Mouse (Mus musculus): Measurements from ENCODE around the gene Grik4.
"Not testable (repeated sequence)": the region's sequence is repeated elsewhere in the genome, so short reads cannot be mapped to it uniquely, and the experiment has no call there.

Grik4 gene

GRCm38 (mm10) chr9:42943781-42944535 lies at the start of gene Grik4:
Gene Grik4, minus strand, starts transcription at chr9:42944493.
- peak; percentile 64; the same call in 1 of the 2 replicates for ATAC-seq (ENCODE audit: insufficient number of reproducible peaks, low FRiP score, low TSS enrichment)

- no peak for ATAC-seq (ENCODE audit: insufficient number of reproducible peaks, low FRiP score, low TSS enrichment)
Measured at GRCm38 (mm10) chr9:42993659-42994058, 49.4 kb upstream of the Grik4 start.

GRCm38 (mm10) chr9:42987988-42988387 lies 43.7 kb upstream of the Grik4 start:
- no peak for ATAC-seq (ENCODE audit: insufficient number of reproducible peaks, low FRiP score, low TSS enrichment)

DNA sequence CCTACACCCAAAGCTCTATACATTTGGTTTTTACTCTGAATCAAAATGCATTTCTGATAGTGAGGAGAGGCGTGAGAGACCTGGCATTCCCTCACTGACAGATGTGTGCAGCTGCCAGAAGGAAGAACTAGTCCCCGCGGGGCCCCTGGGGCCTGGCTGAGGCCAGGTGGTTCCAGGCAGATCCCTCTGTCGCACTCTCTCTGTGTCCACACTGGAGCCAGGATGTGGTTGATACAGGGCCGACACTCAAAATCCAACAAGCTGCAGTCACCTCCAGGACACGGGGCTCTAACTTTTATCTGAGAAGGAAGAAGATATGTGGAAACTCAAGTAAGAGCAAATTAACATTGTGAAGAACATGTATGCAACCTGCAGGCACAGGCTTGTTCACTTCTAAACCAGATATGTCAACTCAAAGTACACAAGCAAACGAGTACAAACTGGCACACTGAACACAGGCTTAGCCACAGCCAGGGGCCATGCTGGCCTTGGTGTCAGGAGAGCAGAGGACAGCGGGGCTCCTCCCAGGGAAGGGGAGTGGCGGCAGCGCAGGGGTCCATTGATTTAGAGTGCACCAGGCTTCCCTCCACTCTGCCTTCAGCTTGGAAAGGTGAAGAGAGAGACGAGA lies 24.7 kb upstream of the Grik4 start:
- ATAC-seq (ENCODE audit: insufficient number of reproducible peaks, low FRiP score, low TSS enrichment): no peak

- no peak for ATAC-seq (ENCODE audit: insufficient number of reproducible peaks, low FRiP score, low TSS enrichment)
Measured at GRCm38 (mm10) chr9:42967731-42968130, 23.4 kb upstream of the Grik4 start.

- ATAC-seq (ENCODE audit: insufficient number of reproducible peaks, low FRiP score, low TSS enrichment): not testable (repeated sequence)
Measured at GRCm38 (mm10) chr9:42964809-42965208, 20.5 kb upstream of the Grik4 start.

- no peak for ATAC-seq (ENCODE audit: insufficient number of reproducible peaks, low FRiP score, low TSS enrichment)
Measured at GRCm38 (mm10) chr9:42964366-42964765, 20.1 kb upstream of the Grik4 start.

- no peak for ATAC-seq (ENCODE audit: insufficient number of reproducible peaks, low FRiP score, low TSS enrichment)
Measured at GRCm38 (mm10) chr9:42962506-42962905, 18.2 kb upstream of the Grik4 start.

DNA sequence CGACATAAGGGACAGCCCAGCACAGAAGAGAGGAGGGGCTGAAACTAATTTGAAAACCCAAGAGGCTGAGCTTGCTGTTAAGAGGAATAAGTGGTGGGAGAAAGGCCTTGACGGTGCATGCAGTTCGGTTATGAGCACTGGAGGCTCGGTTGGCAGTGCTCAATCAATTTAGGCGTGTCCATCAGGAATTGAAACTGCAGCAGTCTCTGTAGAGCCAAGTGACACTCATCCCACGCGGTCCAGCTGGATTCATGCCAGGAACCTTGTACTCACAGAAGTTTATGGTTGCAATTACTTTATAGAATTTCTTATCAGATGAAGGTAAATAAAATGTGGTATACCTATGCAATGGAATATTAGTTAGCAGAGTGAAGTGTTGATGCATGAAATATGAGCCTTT lies 14.1 kb upstream of the Grik4 start:
- no peak for ATAC-seq (ENCODE audit: insufficient number of reproducible peaks, low FRiP score, low TSS enrichment)

GRCm38 (mm10) chr9:42948381-42948780 lies 4.1 kb upstream of the Grik4 start:
- ATAC-seq (ENCODE audit: insufficient number of reproducible peaks, low FRiP score, low TSS enrichment): no peak

DNA sequence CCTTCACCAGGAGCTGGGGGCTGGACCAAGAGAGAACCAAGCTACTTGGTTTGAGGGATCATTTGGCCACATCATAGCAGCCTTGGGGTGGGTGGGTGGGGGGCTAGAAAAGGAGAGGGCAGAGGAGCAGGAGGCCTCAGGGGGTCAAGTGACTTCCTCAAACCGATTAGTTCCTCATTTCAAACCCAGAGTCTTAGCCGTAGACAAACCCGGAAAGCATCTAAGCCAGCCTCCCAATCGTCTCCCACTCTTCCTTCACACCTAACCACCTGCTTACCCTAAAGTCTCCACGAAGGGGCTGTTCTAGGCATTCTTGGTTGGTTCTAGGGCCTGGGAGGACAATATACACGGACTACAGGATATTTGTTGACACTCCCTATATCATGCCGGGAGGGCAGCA lies 881 bp upstream of the Grik4 start:
- ATAC-seq (ENCODE audit: insufficient number of reproducible peaks, low FRiP score, low TSS enrichment): no peak

DNA sequence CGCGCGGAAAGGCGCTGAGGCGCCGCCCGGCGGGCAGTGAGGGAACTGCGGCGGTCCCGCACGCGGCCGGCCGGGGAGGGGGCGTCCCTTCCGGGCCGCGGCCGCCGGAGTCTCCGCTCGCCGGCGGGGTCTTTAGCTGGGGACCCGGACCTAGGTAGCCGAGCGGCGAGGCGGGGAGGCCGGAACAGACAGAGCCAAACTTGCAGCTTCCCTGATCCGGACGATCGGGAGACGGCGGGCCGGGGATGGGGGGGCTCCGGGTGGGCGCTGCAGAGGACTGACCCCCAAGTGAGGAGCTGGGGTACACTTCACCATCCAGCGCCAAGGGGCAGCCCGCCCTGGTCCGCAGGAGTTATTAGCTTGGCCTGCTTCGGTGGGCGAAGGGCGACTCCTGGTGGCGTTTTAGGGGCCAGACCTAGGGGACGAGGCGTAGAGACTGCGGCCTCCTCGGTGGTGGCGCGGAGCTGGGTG lies 278 bp upstream of the Grik4 start:
- ATAC-seq (ENCODE audit: insufficient number of reproducible peaks, low FRiP score, low TSS enrichment): peak; percentile 46

DNA sequence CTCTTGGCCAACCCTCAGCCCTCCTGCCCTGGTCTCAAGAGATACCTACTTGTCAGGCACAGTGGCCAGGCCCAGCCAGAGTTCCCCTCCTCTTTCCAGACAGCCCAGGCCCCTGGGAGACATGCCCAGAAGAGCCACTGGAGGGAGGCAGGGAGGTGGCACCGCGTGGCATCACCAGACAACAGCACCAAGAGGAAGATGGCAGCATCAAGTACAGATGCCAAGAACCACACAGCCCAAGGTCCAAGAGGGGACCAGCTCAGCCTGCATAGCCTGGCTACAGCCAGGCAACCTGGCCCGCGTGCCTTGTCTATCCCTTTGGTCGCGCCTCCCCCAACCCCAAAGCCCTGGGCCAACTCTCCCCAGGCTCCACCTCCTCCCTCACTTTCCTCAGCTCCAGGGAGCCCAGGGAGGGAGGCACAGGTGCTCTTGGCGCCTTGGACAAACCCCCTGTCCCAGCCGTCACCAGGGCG lies 1.2 kb downstream of the Grik4 start:
- peak; percentile 45; the same call in 1 of the 2 replicates for ATAC-seq (ENCODE audit: insufficient number of reproducible peaks, low FRiP score, low TSS enrichment)

- ATAC-seq (ENCODE audit: insufficient number of reproducible peaks, low FRiP score, low TSS enrichment): no peak
Measured at GRCm38 (mm10) chr9:42942148-42942547, 2.1 kb downstream of the Grik4 start.

GRCm38 (mm10) chr9:42932146-42932545 lies 12.1 kb downstream of the Grik4 start:
- no peak for ATAC-seq (ENCODE audit: insufficient number of reproducible peaks, low FRiP score, low TSS enrichment)

- no peak for ATAC-seq (ENCODE audit: insufficient number of reproducible peaks, low FRiP score, low TSS enrichment)
Measured at GRCm38 (mm10) chr9:42927498-42927897, 16.8 kb downstream of the Grik4 start.

DNA sequence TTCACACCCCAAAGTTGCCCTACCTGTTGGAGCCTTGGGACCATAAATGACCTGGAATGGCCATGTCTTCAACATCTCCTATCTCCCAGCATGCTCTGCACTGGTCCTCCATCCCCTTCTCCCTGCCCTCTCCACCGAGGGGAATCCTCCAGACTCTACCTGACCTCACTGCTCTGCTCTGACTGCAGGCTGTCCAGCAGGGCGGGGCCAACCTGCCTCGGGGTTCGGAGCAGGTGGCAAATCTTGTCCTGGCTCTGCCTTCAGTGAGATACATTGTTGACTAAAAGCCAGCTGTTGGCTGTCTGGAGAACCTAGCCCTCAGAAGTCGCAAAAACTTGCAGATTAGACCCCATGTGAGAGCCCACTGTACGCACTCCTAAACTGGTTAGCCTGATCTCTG lies 17.7 kb downstream of the Grik4 start:
- ATAC-seq (ENCODE audit: insufficient number of reproducible peaks, low FRiP score, low TSS enrichment): no peak

GRCm38 (mm10) chr9:42921830-42922229 lies 22.5 kb downstream of the Grik4 start:
- no peak for ATAC-seq (ENCODE audit: insufficient number of reproducible peaks, low FRiP score, low TSS enrichment)

- ATAC-seq (ENCODE audit: insufficient number of reproducible peaks, low FRiP score, low TSS enrichment): no peak
Measured at GRCm38 (mm10) chr9:42920190-42920589, 24.1 kb downstream of the Grik4 start.

- ATAC-seq (ENCODE audit: insufficient number of reproducible peaks, low FRiP score, low TSS enrichment): no peak
Measured at GRCm38 (mm10) chr9:42917911-42918310, 26.4 kb downstream of the Grik4 start.

DNA sequence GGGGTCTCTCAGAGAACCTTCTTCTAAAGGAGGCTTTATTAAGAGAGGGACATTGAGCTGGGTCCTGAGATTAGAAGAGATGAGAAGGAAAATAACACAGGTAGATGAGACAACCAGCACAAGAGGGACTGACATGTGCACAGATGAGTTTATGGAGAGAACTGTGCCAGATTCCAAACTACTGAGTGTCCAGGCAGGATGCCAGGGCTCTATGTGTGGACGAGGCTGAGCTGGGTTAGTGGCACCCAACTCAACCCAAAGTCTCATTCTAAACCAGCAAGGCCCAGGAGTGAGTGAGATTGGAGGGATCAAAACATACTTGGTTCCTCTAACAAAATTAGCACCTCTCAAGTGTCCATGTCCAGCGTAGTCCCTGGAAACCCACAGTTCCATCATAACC lies 31.1 kb downstream of the Grik4 start:
- ATAC-seq (ENCODE audit: insufficient number of reproducible peaks, low FRiP score, low TSS enrichment): no peak
